Mouse (Mus musculus): ENCODE results near the gene Syt12. TPM values are rescaled to one million over a fixed set of nuclear protein-coding genes. Genes with fewer than 3 reads are reported as not detected.

Gene Syt12
- polyA plus RNA-seq, 1 experiment, result not detected

GRCm38 (mm10) chr19:4397798-4398629 lies 79.2 kb downstream of the Syt12 start, which contains the start of gene Kdm2a:
Gene Kdm2a (minus strand): TSS chr19:4398285.
- H3K4me3 ChIP-seq (replicated peaks; ENCODE audit: control insufficient read depth, low read depth, low read length), result peak within 1 kb of the TSS; percentile 96
- 3% methylated on average over 82 of the region's 82 CpGs for WGBS
- no peak for TF ChIP-seq CTCF (IDR thresholded peaks at IDR 0.05; ENCODE audit: control insufficient read depth, insufficient read depth, low read length)
- peak; percentile 32; the same call in 1 of the 2 replicates for TF ChIP-seq POLR2A (IDR thresholded peaks at IDR 0.05; ENCODE audit: borderline replicate concordance, control insufficient read depth, low read depth, low read length)
- H3K27ac ChIP-seq (ENCODE audit: control insufficient read depth, insufficient read depth, low read depth, low read length, poor library complexity), result peak within 1 kb of the TSS; percentile 85
- peaks cover 2% of the 10 kb centered on the region; the same call in 1 of the 2 replicates for H3K4me1 ChIP-seq (ENCODE audit: control insufficient read depth, insufficient read depth, low read length)

- Histone ChIP-seq H3K27ac (ENCODE audit: control insufficient read depth, insufficient read depth, low read depth, low read length, poor library complexity) (peak overlapping the region; percentile 97), H3K4me3 (replicated peaks; ENCODE audit: control insufficient read depth, low read depth, low read length) (peak overlapping the region; percentile 96), H3K4me1 (ENCODE audit: control insufficient read depth, insufficient read depth, low read length) (peaks cover 2% of the 10 kb centered on the region; the same call in 1 of the 2 replicates)
- TF ChIP-seq POLR2A (IDR thresholded peaks at IDR 0.05; ENCODE audit: borderline replicate concordance, control insufficient read depth, low read depth, low read length), result peak; percentile 72
- TF ChIP-seq CTCF (IDR thresholded peaks at IDR 0.05; ENCODE audit: control insufficient read depth, insufficient read depth, low read length), result 0 out of 2 replicates have a peak, but pooled peaks have one; percentile 3
- WGBS, result under 1% methylated on average over 74 of the region's 90 CpGs
These were observed 80.0 kb downstream of the Syt12 start for GRCm38 (mm10) chr19:4396998-4397797.

- TF ChIP-seq POLR2A (IDR thresholded peaks at IDR 0.05; ENCODE audit: borderline replicate concordance, control insufficient read depth, low read depth, low read length) (peak; percentile 48; the same call in 1 of the 2 replicates), CTCF (IDR thresholded peaks at IDR 0.05; ENCODE audit: control insufficient read depth, insufficient read depth, low read length) (no peak)
- peaks cover 2% of the 10 kb centered on the region; the same call in 1 of the 2 replicates for H3K4me1 ChIP-seq (ENCODE audit: control insufficient read depth, insufficient read depth, low read length)
- peak overlapping the region; percentile 97 for H3K27ac ChIP-seq (ENCODE audit: control insufficient read depth, insufficient read depth, low read depth, low read length, poor library complexity)
- WGBS, result under 1% methylated on average over 80 of the region's 80 CpGs
- peak overlapping the region; percentile 96 for H3K4me3 ChIP-seq (replicated peaks; ENCODE audit: control insufficient read depth, low read depth, low read length)
These were observed 80.9 kb downstream of the Syt12 start for GRCm38 (mm10) chr19:4396081-4396997.

Other genes with a start within 250 kb of the Syt12 start
- 31.7 and 54.7 TPM in 2 replicates for gene Pold4, start 245.5 kb downstream of the Syt12 start, polyA plus RNA-seq (2011; ENCODE audit: insufficient read depth, insufficient read length, low replicate concordance, missing spikeins)
- 16.9 and 20.7 TPM in 2 replicates for gene Ssh3, start 208.3 kb downstream of the Syt12 start, polyA plus RNA-seq (2011; ENCODE audit: insufficient read depth, insufficient read length, low replicate concordance, missing spikeins)
- gene Ankrd13d, start 194.3 kb downstream of the Syt12 start, polyA plus RNA-seq (2011; ENCODE audit: insufficient read depth, insufficient read length, low replicate concordance, missing spikeins), result 8.4 and 53.2 TPM in 2 replicates
- 153 and 243 TPM in 2 replicates for gene Grk2, start 171.2 kb downstream of the Syt12 start, polyA plus RNA-seq (2011; ENCODE audit: insufficient read depth, insufficient read length, low replicate concordance, missing spikeins)
- gene Kdm2a, start 79.2 kb downstream of the Syt12 start, polyA plus RNA-seq (2011; ENCODE audit: insufficient read depth, insufficient read length, low replicate concordance, missing spikeins), result 29.2 and 38.9 TPM in 2 replicates
- 0.86 and 1.3 TPM in 2 replicates for gene Rhod, start 38.0 kb downstream of the Syt12 start, polyA plus RNA-seq (2011; ENCODE audit: insufficient read depth, insufficient read length, low replicate concordance, missing spikeins)
- gene 2010003K11Rik, start 21.1 kb upstream of the Syt12 start, polyA plus RNA-seq (2011; ENCODE audit: insufficient read depth, insufficient read length, low replicate concordance, missing spikeins), result not detected in 2 replicates
- gene Pcx, start 33.0 kb upstream of the Syt12 start, polyA plus RNA-seq (2011; ENCODE audit: insufficient read depth, insufficient read length, low replicate concordance, missing spikeins), result 6.6 and 8.7 TPM in 2 replicates
- 1.2 and 2.7 TPM in 2 replicates for gene Lrfn4, start 138.2 kb upstream of the Syt12 start, polyA plus RNA-seq (2011; ENCODE audit: insufficient read depth, insufficient read length, low replicate concordance, missing spikeins)
- 18.8 and 26.2 TPM in 2 replicates for gene Rce1, start 148.2 kb upstream of the Syt12 start, polyA plus RNA-seq (2011; ENCODE audit: insufficient read depth, insufficient read length, low replicate concordance, missing spikeins)
- gene Gm960, start 221.2 kb upstream of the Syt12 start, polyA plus RNA-seq (2011; ENCODE audit: insufficient read depth, insufficient read length, low replicate concordance, missing spikeins), result not detected in 2 replicates
- 0.34 and 0.77 TPM in 2 replicates for gene Sptbn2, start 233.7 kb upstream of the Syt12 start, polyA plus RNA-seq (2011; ENCODE audit: insufficient read depth, insufficient read length, low replicate concordance, missing spikeins)

Data from bone marrow, adult 2 months (tissue).